Mouse (Mus musculus) layer of hippocampus, adult 18-20 months (tissue): Measurements from ENCODE around the gene Tfap4. TPM values are rescaled to one million over a fixed set of nuclear protein-coding genes. Genes with fewer than 3 reads are reported as not detected.

Source experiments
- total RNA-seq, 2 experiments: library from RNA; stranded (reverse); gene quantifications; 2 replicates each; pipeline ENCODE4 v1.2.3; 2021

Tfap4 gene
- total RNA-seq, 2 experiments from 2014 or later: 5.3 TPM

Other genes with a start within 250 kb of the Tfap4 start
- 100 to 1,000 TPM in 1 of 2 experiments, 10 to 100 TPM in 1; 99.4 to 106 TPM for gene Adcy9, start 139.4 kb downstream of the Tfap4 start, total RNA-seq
- 10 to 100 TPM; 10.0 to 10.3 TPM for gene Srl, start 18.0 kb downstream of the Tfap4 start, total RNA-seq
- gene Glis2, start 34.9 kb upstream of the Tfap4 start, total RNA-seq: 10 to 100 TPM in 1 of 2 experiments, 1 to 10 TPM in 1; 9.8 to 15.4 TPM
- 10 to 100 TPM; 79.8 to 81.0 TPM for gene Pam16, start 65.1 kb upstream of the Tfap4 start, total RNA-seq
- 1 to 10 TPM; 4.5 to 5.3 TPM for gene Vasn, start 80.1 kb upstream of the Tfap4 start, total RNA-seq
- gene Dnaja3, start 80.1 kb upstream of the Tfap4 start, total RNA-seq: 10 to 100 TPM; 66.1 to 66.9 TPM
- gene Coro7, start 119.9 kb upstream of the Tfap4 start, total RNA-seq: 10 to 100 TPM; 79.0 to 95.7 TPM
- 10 to 100 TPM; 17.7 to 18.0 TPM for gene Nmral1, start 159.5 kb upstream of the Tfap4 start, total RNA-seq
- 100 to 1,000 TPM in 1 of 2 experiments, 10 to 100 TPM in 1; 94.2 to 105 TPM for gene Hmox2, start 166.5 kb upstream of the Tfap4 start, total RNA-seq
- gene Cdip1, start 230.4 kb upstream of the Tfap4 start, total RNA-seq: 100 to 1,000 TPM; 241 to 246 TPM